Mouse (Mus musculus) hindbrain, embryonic 15.5 days (tissue): ENCODE results near the gene Rab43. TPM values are rescaled to one million over a fixed set of nuclear protein-coding genes. Genes with fewer than 3 reads are reported as not detected.

Source experiments
- ATAC-seq: fragments of 200-750 bp; cut with Nextera tagmentation; 2 replicates; pipeline ENCODE4 v1.8.0; 2017; ENCODE audit warnings: low read depth, moderate number of reproducible peaks, moderate TSS enrichment; ENCODE audit not compliant: low FRiP score
- H3K27ac ChIP-seq: fragments of 300-500 bp; sonication (generic); replicated peaks from 2 replicates; pipeline ENCODE4 v1.5.1; 2015; ENCODE audit warnings: mild to moderate bottlenecking, inconsistent platforms
- H3K27me3 ChIP-seq: fragments of 300-500 bp; sonication (generic); 2 replicates; pipeline ENCODE4 v1.6.1; 2015; ENCODE audit warnings: control low read depth, inconsistent platforms
- H3K36me3 ChIP-seq: fragments of 300-500 bp; sonication (generic); 2 replicates; pipeline ENCODE4 v1.6.1; 2015; ENCODE audit warnings: control low read depth, inconsistent platforms
- H3K4me1 ChIP-seq: fragments of 300-500 bp; sonication (generic); replicated peaks from 2 replicates; pipeline ENCODE4 v1.6.1; 2015; ENCODE audit warnings: control low read depth, inconsistent platforms
- H3K4me2 ChIP-seq: fragments of 300-500 bp; sonication (generic); 2 replicates; pipeline ENCODE4 v1.6.1; 2015; ENCODE audit warnings: moderate library complexity, mild to moderate bottlenecking, inconsistent platforms
- H3K4me3 ChIP-seq: fragments of 300-500 bp; sonication (generic); 2 replicates; pipeline ENCODE4 v1.5.1; 2015; ENCODE audit warnings: mild to moderate bottlenecking, inconsistent platforms
- H3K9ac ChIP-seq: fragments of 300-500 bp; sonication (generic); 2 replicates; pipeline ENCODE4 v1.6.1; 2015; ENCODE audit warnings: inconsistent platforms
- H3K9me3 ChIP-seq: fragments of 300-500 bp; sonication (generic); 2 replicates; pipeline ENCODE4 v1.6.1; 2016; ENCODE audit warnings: control low read depth, inconsistent platforms
- WGBS: fragments of 180-500 bp; shearing (Covaris S2); methylation state at CpG from one replicate; pipeline ENCODE4 v1.1.7; 2015; 5-methylcytosine and 5-hydroxymethylcytosine counted together
- polyA plus RNA-seq: library from polyadenylated mRNA; unstranded; fragments of >200 nt; fragmentation: Nextera tagmentation; extraction: Ambion mirVana; gene quantifications from 2 replicates; pipeline ENCODE4 v1.2.1, GENCODE M21; 2015

Gene Rab43
- polyA plus RNA-seq, 1 experiment from 2014 or later, result 13.3 TPM

GRCm38 (mm10) chr6:87759850-87760249 lies 52.1 kb downstream of the Rab43 start:
- Histone ChIP-seq H3K9ac (no peak overlapping the region), H3K27ac (no peak overlapping the region), H3K4me2 (no peak overlapping the region), H3K36me3 (peaks cover 4% of the 10 kb centered on the region; the same call in 1 of the 2 replicates), H3K9me3 (no peaks in the 10 kb centered on the region), H3K27me3 (no peaks in the 10 kb centered on the region), H3K4me1 (no peaks in the 10 kb centered on the region), H3K4me3 (no peak overlapping the region)
- no peak for ATAC-seq
- 72% methylated on average over 3 of the region's 3 CpGs for WGBS

- no peak overlapping the region for H3K27ac ChIP-seq
Observed at GRCm38 (mm10) chr6:87759404-87759803, 52.6 kb downstream of the Rab43 start.

DNA sequence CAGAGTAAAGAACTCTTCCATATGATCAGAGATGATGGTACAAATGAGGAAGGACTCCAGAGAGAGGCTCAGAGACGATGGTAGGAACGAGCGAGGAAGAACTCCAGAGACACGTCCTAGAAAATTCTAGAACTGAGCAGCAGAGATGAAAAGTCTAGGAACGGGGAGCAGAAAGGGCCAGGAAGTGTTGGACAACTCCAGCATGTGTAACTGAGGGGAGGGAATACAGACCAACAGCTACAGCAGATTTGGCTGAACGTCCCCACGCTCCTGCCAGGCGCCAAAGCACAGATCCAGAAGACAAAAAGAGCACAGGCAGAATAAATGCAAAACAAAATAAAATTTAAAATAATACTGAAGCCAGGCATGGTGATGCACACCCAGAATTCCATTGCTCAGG lies 55.1 kb downstream of the Rab43 start:
- no peak overlapping the region for H3K9ac ChIP-seq
- 93% methylated on average over 8 of the region's 8 CpGs for WGBS

More at GRCm38 (mm10) chr6:87759404-87759803, 52.6 kb downstream of the Rab43 start:
- peaks cover 4% of the 10 kb centered on the region; the same call in 1 of the 2 replicates for H3K36me3 ChIP-seq
- no peak for ATAC-seq
- H3K4me3 ChIP-seq, result no peak overlapping the region
- no peak overlapping the region for H3K9ac ChIP-seq
- no peaks in the 10 kb centered on the region for H3K9me3 ChIP-seq
- no peaks in the 10 kb centered on the region for H3K27me3 ChIP-seq
- H3K4me1 ChIP-seq, result no peaks in the 10 kb centered on the region
- WGBS, result 74% methylated on average over 3 of the region's 3 CpGs
- no peak overlapping the region for H3K4me2 ChIP-seq

DNA sequence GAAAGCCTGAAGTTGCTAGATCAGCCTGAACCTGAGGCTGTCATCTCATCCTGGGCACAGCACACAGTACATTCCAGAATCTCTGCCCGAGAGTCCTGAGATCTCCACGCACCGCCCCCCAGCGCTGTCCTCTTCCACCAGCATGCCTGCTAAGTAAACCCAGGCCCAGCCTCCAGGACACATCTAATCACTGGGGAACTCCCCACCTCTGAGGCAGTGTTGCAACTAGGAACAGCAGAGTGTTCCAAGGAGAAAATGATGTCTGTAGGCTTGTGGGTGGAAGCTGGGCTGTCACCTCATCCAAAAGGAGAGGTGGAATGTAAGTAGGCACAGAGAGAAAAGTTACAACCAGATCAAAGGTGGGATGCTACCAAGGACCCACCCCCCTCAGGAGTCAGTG lies 56.8 kb downstream of the Rab43 start:
- no peak for ATAC-seq
- Histone ChIP-seq H3K4me3 (no peak overlapping the region), H3K4me1 (no peaks in the 10 kb centered on the region), H3K27me3 (no peaks in the 10 kb centered on the region), H3K27ac (no peak overlapping the region), H3K9me3 (no peaks in the 10 kb centered on the region), H3K36me3 (peaks cover 4% of the 10 kb centered on the region; the same call in 1 of the 2 replicates), H3K4me2 (no peak overlapping the region), H3K9ac (no peak overlapping the region)
- 95% methylated on average over 4 of the region's 4 CpGs for WGBS

More for the DNA sequence above, 55.1 kb downstream of the Rab43 start:
- Histone ChIP-seq H3K4me2 (no peak overlapping the region), H3K4me1 (no peaks in the 10 kb centered on the region), H3K27ac (no peak overlapping the region), H3K36me3 (peaks cover 4% of the 10 kb centered on the region; the same call in 1 of the 2 replicates), H3K4me3 (no peak overlapping the region), H3K9me3 (no peaks in the 10 kb centered on the region), H3K27me3 (no peaks in the 10 kb centered on the region)
- ATAC-seq, result no peak

DNA sequence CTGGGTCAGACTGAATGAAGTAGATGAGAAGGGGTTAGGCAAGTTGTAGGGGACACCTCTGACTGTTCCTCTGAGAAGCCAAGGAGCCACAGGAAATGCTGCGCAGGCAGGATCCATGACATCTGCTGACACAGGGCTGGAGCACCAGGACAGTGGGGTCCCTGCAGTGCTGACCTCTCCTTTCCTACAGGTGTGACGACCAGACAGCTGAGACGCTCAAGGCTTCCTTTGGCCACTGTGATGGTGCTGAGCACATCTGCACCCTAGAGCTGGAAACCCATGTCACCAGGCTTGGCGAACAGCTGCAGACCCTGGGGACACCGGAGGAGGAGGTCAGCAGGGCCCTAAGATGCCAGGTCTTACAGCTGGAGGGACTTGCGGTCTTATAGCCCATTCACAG lies 60.4 kb downstream of the Rab43 start:
- WGBS, result 94% methylated on average over 6 of the region's 6 CpGs
- Histone ChIP-seq H3K27ac (no peak overlapping the region), H3K4me3 (no peak overlapping the region), H3K4me1 (no peaks in the 10 kb centered on the region), H3K9ac (no peak overlapping the region), H3K4me2 (no peak overlapping the region), H3K36me3 (peaks cover 4% of the 10 kb centered on the region; the same call in 1 of the 2 replicates), H3K9me3 (no peaks in the 10 kb centered on the region), H3K27me3 (no peaks in the 10 kb centered on the region)
- no peak for ATAC-seq

GRCm38 (mm10) chr6:87750184-87750910 lies 61.6 kb downstream of the Rab43 start:
- WGBS, result 92% methylated on average over 8 of the region's 8 CpGs

GRCm38 (mm10) chr6:87748531-87748930 lies 63.4 kb downstream of the Rab43 start:
- H3K4me1 ChIP-seq, result no peaks in the 10 kb centered on the region
- no peak for ATAC-seq
- no peaks in the 10 kb centered on the region for H3K27me3 ChIP-seq
- H3K4me3 ChIP-seq, result no peak overlapping the region
- no peaks in the 10 kb centered on the region for H3K36me3 ChIP-seq
- H3K4me2 ChIP-seq, result no peak overlapping the region
- H3K9me3 ChIP-seq, result no peaks in the 10 kb centered on the region
- WGBS, result 93% methylated on average over 6 of the region's 6 CpGs
- H3K9ac ChIP-seq, result no peak overlapping the region
- no peak overlapping the region for H3K27ac ChIP-seq

More at GRCm38 (mm10) chr6:87750184-87750910, 61.6 kb downstream of the Rab43 start:
- no peaks in the 10 kb centered on the region for H3K27me3 ChIP-seq
- H3K9me3 ChIP-seq, result no peaks in the 10 kb centered on the region
- no peaks in the 10 kb centered on the region for H3K4me1 ChIP-seq
- no peak overlapping the region for H3K4me3 ChIP-seq
- ATAC-seq, result no peak
- no peak overlapping the region for H3K27ac ChIP-seq
- H3K4me2 ChIP-seq, result no peak overlapping the region
- H3K9ac ChIP-seq, result no peak overlapping the region
- peaks cover 4% of the 10 kb centered on the region; the same call in 1 of the 2 replicates for H3K36me3 ChIP-seq

GRCm38 (mm10) chr6:87748078-87748477 lies 63.9 kb downstream of the Rab43 start:
- no peaks in the 10 kb centered on the region for H3K4me1 ChIP-seq
- ATAC-seq, result no peak
- H3K4me3 ChIP-seq, result no peak overlapping the region
- 90% methylated on average over 2 of the region's 2 CpGs for WGBS
- H3K27me3 ChIP-seq, result no peaks in the 10 kb centered on the region
- no peak overlapping the region for H3K4me2 ChIP-seq
- no peaks in the 10 kb centered on the region for H3K9me3 ChIP-seq
- no peak overlapping the region for H3K9ac ChIP-seq
- no peaks in the 10 kb centered on the region for H3K36me3 ChIP-seq
- no peak overlapping the region for H3K27ac ChIP-seq

DNA sequence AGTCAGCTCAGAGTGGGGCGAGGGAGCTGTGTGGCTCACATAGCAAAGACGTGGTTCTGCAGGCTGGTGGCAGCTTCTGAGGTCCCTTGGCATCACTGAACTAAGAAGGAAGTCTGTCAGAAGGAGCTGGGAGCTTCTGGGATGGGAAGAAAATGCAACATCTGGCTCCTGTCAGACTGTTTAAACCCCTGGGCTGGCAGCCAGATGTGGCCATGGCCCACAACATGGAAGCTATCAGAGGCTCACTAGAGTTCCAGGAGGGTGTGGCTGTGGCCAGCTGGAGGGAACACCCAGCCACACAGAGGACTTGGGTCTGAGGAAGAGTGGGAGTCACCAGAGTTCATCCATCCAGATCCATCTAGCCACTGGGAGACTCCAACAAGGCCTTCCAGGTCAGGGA lies 65.1 kb downstream of the Rab43 start:
- Histone ChIP-seq H3K27ac (no peak overlapping the region), H3K9me3 (no peaks in the 10 kb centered on the region), H3K4me2 (no peak overlapping the region), H3K4me3 (no peak overlapping the region), H3K27me3 (no peaks in the 10 kb centered on the region), H3K4me1 (no peaks in the 10 kb centered on the region), H3K36me3 (no peaks in the 10 kb centered on the region), H3K9ac (no peak overlapping the region)
- WGBS, result 83% methylated on average over 2 of the region's 2 CpGs
- no peak for ATAC-seq

DNA sequence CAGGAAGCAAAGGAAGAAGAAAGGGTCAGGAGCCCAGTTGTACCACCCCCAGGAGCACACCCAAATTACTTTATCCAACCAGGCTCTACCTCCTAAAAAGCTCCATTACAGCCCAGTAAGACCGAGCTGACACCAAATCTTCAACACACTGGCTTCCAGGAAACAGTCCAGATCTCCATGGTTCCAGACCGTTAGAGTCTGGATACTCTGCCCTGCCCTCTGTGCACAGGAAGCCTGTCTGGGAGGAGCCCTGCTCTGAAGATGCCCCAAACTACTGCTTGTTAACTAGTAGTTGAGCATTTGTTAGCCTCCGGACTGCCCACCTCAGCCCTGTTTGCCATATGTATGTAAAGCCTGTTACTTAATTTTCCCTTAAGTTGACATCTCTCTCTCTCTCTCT lies 65.9 kb downstream of the Rab43 start:
- H3K27ac ChIP-seq, result no peak overlapping the region
- H3K4me3 ChIP-seq, result no peak overlapping the region
- WGBS, result 70% methylated on average over 3 of the region's 3 CpGs
- no peak overlapping the region for H3K9ac ChIP-seq
- H3K4me2 ChIP-seq, result no peak overlapping the region
- no peaks in the 10 kb centered on the region for H3K4me1 ChIP-seq
- no peak for ATAC-seq
- no peaks in the 10 kb centered on the region for H3K9me3 ChIP-seq
- no peaks in the 10 kb centered on the region for H3K36me3 ChIP-seq
- no peaks in the 10 kb centered on the region for H3K27me3 ChIP-seq

DNA sequence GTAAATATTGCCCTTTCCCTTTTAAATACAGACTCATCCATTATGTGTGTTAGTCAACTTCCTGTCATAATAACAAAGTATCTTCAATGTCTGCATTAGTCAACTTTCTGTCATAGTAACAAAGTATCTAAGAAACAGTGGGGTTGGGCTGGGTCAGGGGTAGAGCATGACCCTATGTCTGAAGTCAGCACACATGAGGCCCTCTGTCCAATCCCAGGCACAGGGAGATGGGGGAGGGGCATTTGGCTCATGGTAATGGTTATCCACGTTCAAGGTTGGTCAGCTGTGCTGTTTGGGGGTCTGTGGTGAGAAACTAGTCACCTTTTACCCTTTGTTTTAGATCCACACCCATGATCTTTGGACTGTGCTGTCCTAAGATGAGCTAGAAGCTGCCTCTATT lies 66.7 kb downstream of the Rab43 start:
- H3K27me3 ChIP-seq, result no peaks in the 10 kb centered on the region
- 27% methylated on average over 1 of the region's 1 CpGs for WGBS

GRCm38 (mm10) chr6:87744632-87745031 lies 67.3 kb downstream of the Rab43 start:
- Histone ChIP-seq H3K27ac (no peak overlapping the region), H3K9me3 (no peaks in the 10 kb centered on the region), H3K4me2 (no peak overlapping the region), H3K4me1 (no peaks in the 10 kb centered on the region), H3K9ac (no peak overlapping the region), H3K36me3 (no peaks in the 10 kb centered on the region), H3K27me3 (no peaks in the 10 kb centered on the region), H3K4me3 (no peak overlapping the region)
- WGBS, result 96% methylated on average over 3 of the region's 3 CpGs
- ATAC-seq, result no peak

More for the DNA sequence above, 66.7 kb downstream of the Rab43 start:
- no peak for ATAC-seq
- H3K4me2 ChIP-seq, result no peak overlapping the region
- H3K4me1 ChIP-seq, result no peaks in the 10 kb centered on the region
- H3K27ac ChIP-seq, result no peak overlapping the region
- no peak overlapping the region for H3K9ac ChIP-seq
- H3K4me3 ChIP-seq, result no peak overlapping the region
- no peaks in the 10 kb centered on the region for H3K36me3 ChIP-seq
- H3K9me3 ChIP-seq, result no peaks in the 10 kb centered on the region

GRCm38 (mm10) chr6:87743281-87743680 lies 68.7 kb downstream of the Rab43 start:
- no peaks in the 10 kb centered on the region for H3K27me3 ChIP-seq
- H3K4me1 ChIP-seq, result peaks cover 2% of the 10 kb centered on the region; the same call in 1 of the 2 replicates
- H3K27ac ChIP-seq, result no peak overlapping the region
- no peak overlapping the region for H3K4me2 ChIP-seq
- no peak for ATAC-seq
- 71% methylated on average over 5 of the region's 5 CpGs for WGBS
- no peaks in the 10 kb centered on the region for H3K36me3 ChIP-seq
- no peak overlapping the region for H3K9ac ChIP-seq
- no peaks in the 10 kb centered on the region for H3K9me3 ChIP-seq
- H3K4me3 ChIP-seq, result no peak overlapping the region
